Mouse (Mus musculus) cerebellum, postnatal 36 days (tissue): ENCODE results near the gene Zfp978.
"Not testable (repeated sequence)": the region's sequence is repeated elsewhere in the genome, so short reads cannot be mapped to it uniquely, and the experiment has no call there.

Experiments used
- DNase-seq, 2 experiments: peaks; one replicate each; pipeline ENCODE4 v3.0.0; 2021 to 2022; ENCODE audit warnings: mixed read lengths in 2 of 2

Gene Zfp978

GRCm38 (mm10) chr4:147351376-147351980 lies 9.6 kb upstream of the Zfp978 start:
- not testable (repeated sequence) for DNase-seq

- DNase-seq: not testable (repeated sequence)
Observed at GRCm38 (mm10) chr4:147353626-147354025, 7.5 kb upstream of the Zfp978 start.

GRCm38 (mm10) chr4:147356042-147356441 lies 5.1 kb upstream of the Zfp978 start:
- DNase-seq: not testable (repeated sequence)

GRCm38 (mm10) chr4:147357195-147357594 lies 3.9 kb upstream of the Zfp978 start:
- DNase-seq: not testable (repeated sequence)

GRCm38 (mm10) chr4:147361872-147362271 lies 769 bp downstream of the Zfp978 start:
- DNase-seq: not testable (repeated sequence)

- not testable (repeated sequence) for DNase-seq
Observed at GRCm38 (mm10) chr4:147369564-147369963, 8.5 kb downstream of the Zfp978 start.

GRCm38 (mm10) chr4:147383199-147383598 lies 22.1 kb downstream of the Zfp978 start:
- not testable (repeated sequence) for DNase-seq

- not testable (repeated sequence) for DNase-seq
Observed at GRCm38 (mm10) chr4:147397201-147397600, 36.1 kb downstream of the Zfp978 start.

GRCm38 (mm10) chr4:147397934-147398682 lies 37.0 kb downstream of the Zfp978 start:
- not testable (repeated sequence) for DNase-seq

- DNase-seq: not testable (repeated sequence)
Observed at GRCm38 (mm10) chr4:147398741-147399140, 37.6 kb downstream of the Zfp978 start.

- DNase-seq: not testable (repeated sequence)
Observed at GRCm38 (mm10) chr4:147399505-147399904, 38.4 kb downstream of the Zfp978 start.

GRCm38 (mm10) chr4:147400031-147400847 lies 39.1 kb downstream of the Zfp978 start:
- DNase-seq: not testable (repeated sequence)

- DNase-seq: not testable (repeated sequence)
Observed at GRCm38 (mm10) chr4:147400848-147401715, 40.0 kb downstream of the Zfp978 start.

- not testable (repeated sequence) for DNase-seq
Observed at GRCm38 (mm10) chr4:147401736-147402506, 40.8 kb downstream of the Zfp978 start.

GRCm38 (mm10) chr4:147402507-147402890 lies 41.4 kb downstream of the Zfp978 start:
- DNase-seq: not testable (repeated sequence)

- DNase-seq: not testable (repeated sequence)
Observed at GRCm38 (mm10) chr4:147403509-147403908, 42.4 kb downstream of the Zfp978 start.

- not testable (repeated sequence) for DNase-seq
Observed at GRCm38 (mm10) chr4:147403931-147404913, 43.1 kb downstream of the Zfp978 start.

GRCm38 (mm10) chr4:147406735-147407462 lies 45.8 kb downstream of the Zfp978 start:
- DNase-seq: peak in 1 of 2 experiments; percentile 14

GRCm38 (mm10) chr4:147407463-147407822 lies 46.3 kb downstream of the Zfp978 start:
- no peak for DNase-seq
